Mouse (Mus musculus) ES-E14 (cell line): ENCODE data around the gene Ptprn2. TPM values are rescaled to one million over a fixed set of nuclear protein-coding genes. Genes with fewer than 3 reads are reported as not detected.

Experiments
- DNase-seq: peaks from one replicate; pipeline ENCODE4 v3.0.0-alpha.2; 2013; ENCODE audit warnings: low read depth, low spot score
- H3K27ac ChIP-seq: 2 replicates; pipeline ENCODE4 v1.5.1; 2012; ENCODE audit warnings: low read depth, mild to moderate bottlenecking, low read length, moderate library complexity, mixed read lengths; ENCODE audit not compliant: poor library complexity, insufficient read depth, severe bottlenecking
- H3K36me3 ChIP-seq: 2 replicates; pipeline ENCODE4 v1.6.1; 2012; ENCODE audit warnings: mild to moderate bottlenecking, low read length, moderate library complexity, mixed read lengths; ENCODE audit not compliant: control insufficient read depth, poor library complexity, insufficient read depth, severe bottlenecking
- H3K4me1 ChIP-seq, 2 experiments: fragments of 150-350 bp in 1 of 2; sonication (generic) in 1 of 2; 2 replicates each; pipeline ENCODE4 v1.6.1; 2012; ENCODE audit warnings: low read length in 2 of 2, mild to moderate bottlenecking in 1 of 2, mixed read lengths in 1 of 2; ENCODE audit not compliant: control insufficient read depth in 2 of 2, insufficient read depth in 2 of 2, poor library complexity in 1 of 2
- H3K4me3 ChIP-seq, 2 experiments: fragments of 150-350 bp in 1 of 2; sonication (generic) in 1 of 2; 2 replicates each; pipeline ENCODE4 v1.5.1; 2012; ENCODE audit warnings: low read length in 2 of 2, low read depth in 1 of 2, mild to moderate bottlenecking in 1 of 2, mixed read lengths in 1 of 2; ENCODE audit not compliant: insufficient read depth in 1 of 2, poor library complexity in 1 of 2, severe bottlenecking in 1 of 2
- H3K9ac ChIP-seq: 2 replicates; pipeline ENCODE4 v1.6.1; 2012; ENCODE audit warnings: low read depth, mild to moderate bottlenecking, low read length, mixed read lengths; ENCODE audit not compliant: poor library complexity, insufficient read depth, severe bottlenecking
- H3K9me3 ChIP-seq: fragments of 150-350 bp; sonication (generic); 2 replicates; pipeline ENCODE4 v1.6.1; 2012; ENCODE audit warnings: low read depth, mild to moderate bottlenecking, low read length; ENCODE audit not compliant: control insufficient read depth, insufficient read depth
- CHD2 ChIP-seq: IDR thresholded peaks from 2 replicates; pipeline ENCODE4 v1.6.1; 2014; ENCODE audit warnings: mild to moderate bottlenecking, low read depth, low read length, inconsistent platforms
- HCFC1 ChIP-seq: IDR thresholded peaks from 2 replicates; pipeline ENCODE4 v1.6.1; 2012; ENCODE audit warnings: low read length, inconsistent platforms, borderline replicate concordance; ENCODE audit not compliant: insufficient read depth
- MAFK ChIP-seq: IDR thresholded peaks from 2 replicates; pipeline ENCODE4 v1.6.1; 2014; ENCODE audit warnings: mild to moderate bottlenecking, low read depth, low read length, inconsistent platforms; ENCODE audit not compliant: insufficient read depth
- ZC3H11A ChIP-seq: IDR thresholded peaks from 2 replicates; pipeline ENCODE4 v1.6.1; 2012; ENCODE audit warnings: low read depth, mild to moderate bottlenecking, inconsistent platforms, low read length, borderline replicate concordance
- ZNF384 ChIP-seq: IDR thresholded peaks from 2 replicates; pipeline ENCODE4 v1.6.1; 2012; ENCODE audit warnings: low read depth, low read length, inconsistent platforms
- in situ Hi-C, 2 experiments: fragments of 600-800 bp; cut with MboI; formaldehyde crosslinking; loops; one replicate each; pipeline ENCODE4 v1.15.1; 2025; ENCODE audit warnings: low sequenced_read_pairs in 2 of 2, inconsistent platforms in 1 of 2; ENCODE audit not compliant: unreplicated experiment in 2 of 2
- total RNA-seq: library from RNA; depleted of rRNA; stranded (reverse); fragments of 300-350 nt; gene quantifications from 2 replicates; pipeline ENCODE4 v1.2.3, GENCODE M21; 2012

Gene Ptprn2
- total RNA-seq, 1 experiment: 0.40 TPM

DNA sequence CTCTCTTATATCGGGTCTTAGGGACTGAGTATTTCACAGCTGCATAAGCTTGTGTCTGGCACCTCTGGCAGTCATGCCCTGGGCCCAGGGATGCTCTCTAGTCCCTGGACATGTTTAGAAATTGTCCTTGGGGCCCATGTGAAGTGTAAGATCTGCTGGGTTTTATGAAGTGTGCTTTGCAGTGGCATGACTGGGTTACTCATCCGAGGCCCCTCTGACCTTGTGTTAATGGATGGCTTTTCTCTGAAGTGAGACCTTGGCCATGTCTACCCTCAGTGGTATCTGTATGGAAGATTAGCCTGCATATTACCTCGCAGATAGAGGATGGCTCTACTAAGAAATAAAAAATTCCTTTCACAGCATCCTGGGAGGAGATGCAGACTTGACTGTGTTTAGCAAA is 464.2 kb downstream of the Ptprn2 start:
- Histone ChIP-seq H3K27ac (no peak overlapping the region), H3K4me3 (no peak overlapping the region), H3K36me3 (no peaks in the 10 kb centered on the region), H3K9ac (no peak overlapping the region), H3K9me3 (no peaks in the 10 kb centered on the region), H3K4me1 (peaks cover 0 to 4% of the 10 kb centered on the region in 2 experiments; a peak in 1 of 4 replicates)
- TF ChIP-seq CHD2 (no peak), MAFK (no peak), HCFC1 (no peak), ZNF384 (no peak), ZC3H11A (no peak)
- DNase-seq: no peak
- in situ Hi-C loops: no loop called here

GRCm38 (mm10) chr12:116952452-116953205 is 467.1 kb downstream of the Ptprn2 start:
- DNase-seq: no peak
- TF ChIP-seq HCFC1 (no peak), ZNF384 (no peak), MAFK (no peak), CHD2 (no peak), ZC3H11A (no peak)
- Histone ChIP-seq H3K36me3 (no peaks in the 10 kb centered on the region), H3K9ac (no peak overlapping the region), H3K4me3 (no peak overlapping the region), H3K9me3 (no peaks in the 10 kb centered on the region), H3K4me1 (peaks cover 0 to 2% of the 10 kb centered on the region in 2 experiments; a peak in 1 of 4 replicates), H3K27ac (no peak overlapping the region)
- in situ Hi-C loops: no loop called here

DNA sequence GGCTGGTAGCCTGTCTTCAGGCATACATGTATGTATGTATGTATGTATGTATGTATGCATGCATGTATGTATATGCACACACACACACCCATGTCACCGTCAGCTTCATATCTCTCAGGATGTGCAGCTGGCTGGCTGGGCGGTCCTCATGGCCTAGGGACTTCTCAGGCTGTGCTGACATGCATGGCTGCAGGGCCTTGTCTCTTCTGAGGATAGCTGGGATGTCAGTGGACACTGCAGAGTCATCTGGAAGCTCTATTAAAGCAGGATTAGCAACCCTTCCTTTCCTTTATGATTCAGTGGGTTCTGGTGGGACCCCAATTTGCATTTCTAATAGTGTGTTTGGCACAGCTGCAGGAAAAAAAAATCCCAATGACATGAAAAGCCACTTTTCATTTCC is 473.6 kb downstream of the Ptprn2 start:
- no peak overlapping the region for H3K27ac ChIP-seq
- no peaks in the 10 kb centered on the region for H3K9me3 ChIP-seq
- no peaks in the 10 kb centered on the region for H3K4me1 ChIP-seq
- H3K4me3 ChIP-seq: no peak overlapping the region
- in situ Hi-C loops: no loop called here
- no peaks in the 10 kb centered on the region for H3K36me3 ChIP-seq
- no peak for TF ChIP-seq MAFK
- no peak for TF ChIP-seq ZC3H11A
- TF ChIP-seq ZNF384: no peak
- no peak for TF ChIP-seq CHD2
- no peak for TF ChIP-seq HCFC1
- no peak overlapping the region for H3K9ac ChIP-seq
- no peak for DNase-seq

- no peaks in the 10 kb centered on the region for H3K9me3 ChIP-seq
- no peaks in the 10 kb centered on the region for H3K4me1 ChIP-seq
- no peaks in the 10 kb centered on the region for H3K36me3 ChIP-seq
- H3K4me3 ChIP-seq: no peak overlapping the region
- H3K27ac ChIP-seq: no peak overlapping the region
- in situ Hi-C loops: no loop called here
- H3K9ac ChIP-seq: no peak overlapping the region
- DNase-seq: no peak
- TF ChIP-seq ZC3H11A: no peak
- no peak for TF ChIP-seq CHD2
- no peak for TF ChIP-seq ZNF384
- TF ChIP-seq HCFC1: no peak
- no peak for TF ChIP-seq MAFK
Measured at GRCm38 (mm10) chr12:116963906-116964305, 478.4 kb downstream of the Ptprn2 start.
